Mouse (Mus musculus): ENCODE measurements at regions not wholly inside any gene's neighbourhood (a gene's known extent, or its start where the extent isn't known, plus 50 kb on each side); places are given as distances from the start of the nearest gene placed in this dataset.

- TF ChIP-seq GATA1 (IDR thresholded peaks at IDR 0.05; ENCODE audit: borderline replicate concordance, low read length) (no peak), FLI1 (IDR thresholded peaks at IDR 0.05; ENCODE audit: low read length) (no peak)
These were observed 2396.6 kb upstream of the 5930422O12Rik start for GRCm38 (mm10) chr8:31031721-31032591.

All from megakaryocyte, embryonic 14.5 days (primary cell).